Mouse (Mus musculus) embryonic facial prominence, embryonic 12.5 days (tissue): ENCODE data around the gene Ctsd. TPM values are rescaled to one million over a fixed set of nuclear protein-coding genes. Genes with fewer than 3 reads are reported as not detected.
A peak's percentile ranks its signal among the peaks of the same experiment; 100 is the strongest.

ENCODE experiments used
- ATAC-seq: fragments of 200-750 bp; cut with Nextera tagmentation; 2 replicates; pipeline ENCODE4 v1.8.0; 2017; ENCODE audit not compliant: insufficient number of reproducible peaks, insufficient read depth, low FRiP score, low TSS enrichment
- H3K27ac ChIP-seq: fragments of 300-500 bp; sonication (generic); 2 replicates; pipeline ENCODE4 v1.5.1; 2016; ENCODE audit warnings: mild to moderate bottlenecking
- H3K27me3 ChIP-seq: fragments of 300-500 bp; sonication (generic); 2 replicates; pipeline ENCODE4 v1.6.1; 2016; ENCODE audit warnings: mild to moderate bottlenecking, moderate library complexity
- H3K36me3 ChIP-seq: fragments of 300-500 bp; sonication (generic); 2 replicates; pipeline ENCODE4 v1.6.1; 2016; ENCODE audit warnings: mild to moderate bottlenecking
- H3K4me1 ChIP-seq: fragments of 300-500 bp; sonication (generic); 2 replicates; pipeline ENCODE4 v1.6.1; 2016
- H3K4me2 ChIP-seq: fragments of 300-500 bp; sonication (generic); replicated peaks from 2 replicates; pipeline ENCODE4 v1.6.1; 2016; ENCODE audit warnings: mild to moderate bottlenecking, moderate library complexity
- H3K4me3 ChIP-seq: fragments of 300-500 bp; sonication (generic); 2 replicates; pipeline ENCODE4 v1.5.1; 2016; ENCODE audit warnings: mild to moderate bottlenecking
- H3K9ac ChIP-seq: fragments of 300-500 bp; sonication (generic); 2 replicates; pipeline ENCODE4 v1.6.1; 2016; ENCODE audit warnings: mild to moderate bottlenecking, moderate library complexity
- H3K9me3 ChIP-seq: fragments of 300-500 bp; sonication (generic); 2 replicates; pipeline ENCODE4 v1.6.1; 2016; ENCODE audit warnings: mild to moderate bottlenecking, moderate library complexity
- WGBS: fragments of 180-500 bp; shearing (Covaris S2); methylation state at CpG from one replicate; pipeline ENCODE4 v1.1.7; 2016; 5-methylcytosine and 5-hydroxymethylcytosine counted together
- polyA plus RNA-seq: library from polyadenylated mRNA; unstranded; fragments of >200 nt; fragmentation: Nextera tagmentation; extraction: Ambion mirVana; gene quantifications from 2 replicates; pipeline ENCODE4 v1.2.1, GENCODE M21; 2016

Ctsd gene
- polyA plus RNA-seq: 208 and 210 TPM in 2 replicates

- no peaks in the 10 kb centered on the region for H3K27me3 ChIP-seq
- peaks cover 17% of the 10 kb centered on the region for H3K4me1 ChIP-seq
- H3K27ac ChIP-seq: peak within 1 kb of the TSS; percentile 66
- H3K4me2 ChIP-seq: peak within 1 kb of the TSS; percentile 93
- peaks cover 27% of the 10 kb centered on the region for H3K36me3 ChIP-seq
- no peaks in the 10 kb centered on the region for H3K9me3 ChIP-seq
- H3K9ac ChIP-seq: peak within 1 kb of the TSS; percentile 74
- peak; percentile 88 for ATAC-seq
- WGBS: under 1% methylated on average over 52 of the region's 55 CpGs
- peak within 1 kb of the TSS; percentile 81 for H3K4me3 ChIP-seq
Observed at GRCm38 (mm10) chr7:142387419-142388148, at the start of gene Ctsd. Ctsd (minus strand) TSS chr7:142388038.

GRCm38 (mm10) chr7:142437324-142437723 lies 49.5 kb upstream of the Ctsd start:
- Histone ChIP-seq H3K9ac (no peak overlapping the region), H3K36me3 (no peaks in the 10 kb centered on the region), H3K4me3 (no peak overlapping the region), H3K27ac (peak overlapping the region; percentile 20; the same call in 1 of the 2 replicates), H3K4me2 (no peak overlapping the region), H3K4me1 (peaks cover 22% of the 10 kb centered on the region), H3K9me3 (no peaks in the 10 kb centered on the region), H3K27me3 (no peaks in the 10 kb centered on the region)
- 77% methylated on average over 5 of the region's 5 CpGs for WGBS
- ATAC-seq: no peak

- ATAC-seq: no peak
- no peaks in the 10 kb centered on the region for H3K9me3 ChIP-seq
- no peak overlapping the region for H3K4me2 ChIP-seq
- H3K27me3 ChIP-seq: no peaks in the 10 kb centered on the region
- H3K4me3 ChIP-seq: no peak overlapping the region
- H3K27ac ChIP-seq: peak overlapping the region; percentile 43; the same call in 1 of the 2 replicates
- H3K4me1 ChIP-seq: peaks cover 16% of the 10 kb centered on the region
- H3K36me3 ChIP-seq: no peaks in the 10 kb centered on the region
- no peak overlapping the region for H3K9ac ChIP-seq
- WGBS: 23% methylated on average over 4 of the region's 4 CpGs
Observed at GRCm38 (mm10) chr7:142435524-142435923, 47.7 kb upstream of the Ctsd start.

- Histone ChIP-seq H3K27me3 (no peaks in the 10 kb centered on the region), H3K9ac (no peak within 1 kb of the TSS), H3K9me3 (no peaks in the 10 kb centered on the region), H3K4me3 (no peak within 1 kb of the TSS), H3K36me3 (no peaks in the 10 kb centered on the region), H3K27ac (peak within 1 kb of the TSS; percentile 51), H3K4me1 (peaks cover 22% of the 10 kb centered on the region), H3K4me2 (no peak within 1 kb of the TSS)
- no peak for ATAC-seq
- WGBS: 76% methylated on average over 10 of the region's 10 CpGs
Observed at GRCm38 (mm10) chr7:142434137-142434865, 46.5 kb upstream of the Ctsd start, which contains the start of gene Syt8. Syt8 (plus strand) TSS chr7:142434850.

GRCm38 (mm10) chr7:142433623-142434022 lies 45.8 kb upstream of the Ctsd start:
- H3K9me3 ChIP-seq: no peaks in the 10 kb centered on the region
- peak overlapping the region; percentile 51 for H3K27ac ChIP-seq
- H3K4me2 ChIP-seq: no peak overlapping the region
- H3K4me1 ChIP-seq: peaks cover 22% of the 10 kb centered on the region
- no peak overlapping the region for H3K4me3 ChIP-seq
- no peaks in the 10 kb centered on the region for H3K27me3 ChIP-seq
- 38% methylated on average over 19 of the region's 19 CpGs for WGBS
- no peaks in the 10 kb centered on the region for H3K36me3 ChIP-seq
- H3K9ac ChIP-seq: no peak overlapping the region
- no peak for ATAC-seq

GRCm38 (mm10) chr7:142431106-142431505 lies 43.3 kb upstream of the Ctsd start:
- WGBS: 92% methylated on average over 14 of the region's 14 CpGs
- Histone ChIP-seq H3K27ac (peak overlapping the region; percentile 69; the same call in 1 of the 2 replicates), H3K4me2 (no peak overlapping the region), H3K9me3 (no peaks in the 10 kb centered on the region), H3K27me3 (no peaks in the 10 kb centered on the region), H3K36me3 (no peaks in the 10 kb centered on the region), H3K9ac (no peak overlapping the region), H3K4me1 (peaks cover 32% of the 10 kb centered on the region), H3K4me3 (no peak overlapping the region)
- ATAC-seq: no peak

- peak; percentile 77 for ATAC-seq
Observed at GRCm38 (mm10) chr7:142430160-142430678, 42.4 kb upstream of the Ctsd start.

GRCm38 (mm10) chr7:142428213-142428612 lies 40.4 kb upstream of the Ctsd start:
- H3K9me3 ChIP-seq: no peaks in the 10 kb centered on the region; the same call in 1 of the 2 replicates
- 0 out of 2 replicates have a peak, but pooled peaks have one; percentile 24 for ATAC-seq
- no peak overlapping the region for H3K4me2 ChIP-seq
- peaks cover 26% of the 10 kb centered on the region for H3K4me1 ChIP-seq
- H3K36me3 ChIP-seq: no peaks in the 10 kb centered on the region
- no peak overlapping the region for H3K9ac ChIP-seq
- H3K27me3 ChIP-seq: no peaks in the 10 kb centered on the region
- H3K4me3 ChIP-seq: no peak overlapping the region
- 4% methylated on average over 7 of the region's 7 CpGs for WGBS
- peak overlapping the region; percentile 25; the same call in 1 of the 2 replicates for H3K27ac ChIP-seq

More at GRCm38 (mm10) chr7:142430160-142430678, 42.4 kb upstream of the Ctsd start:
- 33% methylated on average over 12 of the region's 12 CpGs for WGBS
- H3K4me2 ChIP-seq: no peak overlapping the region
- no peak overlapping the region for H3K4me3 ChIP-seq
- no peaks in the 10 kb centered on the region for H3K27me3 ChIP-seq
- H3K9ac ChIP-seq: no peak overlapping the region
- peaks cover 32% of the 10 kb centered on the region for H3K4me1 ChIP-seq
- H3K27ac ChIP-seq: peak overlapping the region; percentile 69
- no peaks in the 10 kb centered on the region for H3K9me3 ChIP-seq
- H3K36me3 ChIP-seq: no peaks in the 10 kb centered on the region

GRCm38 (mm10) chr7:142425641-142426213 lies 37.9 kb upstream of the Ctsd start:
- no peak overlapping the region for H3K27ac ChIP-seq
- H3K9ac ChIP-seq: no peak overlapping the region
- H3K4me1 ChIP-seq: peaks cover 23% of the 10 kb centered on the region
- no peak overlapping the region for H3K4me3 ChIP-seq
- H3K36me3 ChIP-seq: no peaks in the 10 kb centered on the region
- ATAC-seq: no peak
- no peaks in the 10 kb centered on the region; the same call in 1 of the 2 replicates for H3K9me3 ChIP-seq
- H3K4me2 ChIP-seq: no peak overlapping the region
- H3K27me3 ChIP-seq: no peaks in the 10 kb centered on the region
- 60% methylated on average over 11 of the region's 11 CpGs for WGBS

- 85% methylated on average over 2 of the region's 2 CpGs for WGBS
- Histone ChIP-seq H3K27ac (no peak overlapping the region), H3K4me1 (no peaks in the 10 kb centered on the region), H3K4me3 (no peak overlapping the region), H3K36me3 (no peaks in the 10 kb centered on the region), H3K27me3 (no peaks in the 10 kb centered on the region), H3K9me3 (no peaks in the 10 kb centered on the region; the same call in 1 of the 2 replicates), H3K9ac (no peak overlapping the region), H3K4me2 (no peak overlapping the region)
- no peak for ATAC-seq
Observed at GRCm38 (mm10) chr7:142421826-142422225, 34.0 kb upstream of the Ctsd start.

GRCm38 (mm10) chr7:142419887-142420286 lies 32.0 kb upstream of the Ctsd start:
- WGBS: 84% methylated on average over 5 of the region's 5 CpGs
- no peak overlapping the region for H3K4me3 ChIP-seq

More at GRCm38 (mm10) chr7:142419887-142420286, 32.0 kb upstream of the Ctsd start:
- Histone ChIP-seq H3K9me3 (no peaks in the 10 kb centered on the region; the same call in 1 of the 2 replicates), H3K9ac (no peak overlapping the region), H3K4me2 (no peak overlapping the region), H3K27me3 (no peaks in the 10 kb centered on the region), H3K27ac (no peak overlapping the region), H3K4me1 (no peaks in the 10 kb centered on the region), H3K36me3 (no peaks in the 10 kb centered on the region)
- no peak for ATAC-seq
